Mouse (Mus musculus) liver, postnatal 0 days (tissue): Measurements from ENCODE around the gene Gm10681. TPM values are rescaled to one million over a fixed set of nuclear protein-coding genes. Genes with fewer than 3 reads are reported as not detected.
"Not testable (repeated sequence)": the region's sequence is repeated elsewhere in the genome, so short reads cannot be mapped to it uniquely, and the experiment has no call there.

Experiments used
- ATAC-seq: fragments of 200-750 bp; cut with Nextera tagmentation; 2 replicates; pipeline ENCODE4 v1.8.0; 2017; ENCODE audit warnings: mild to moderate bottlenecking, moderate library complexity
- DNase-seq: peaks from one replicate; pipeline ENCODE4 v3.0.0-alpha.2; 2016
- H3K27ac ChIP-seq: fragments of 300-500 bp; sonication (generic); 2 replicates; pipeline ENCODE4 v1.5.1; 2014; ENCODE audit warnings: antibody characterized with exemption, moderate library complexity, mild to moderate bottlenecking, low read depth
- H3K27me3 ChIP-seq: fragments of 300-500 bp; sonication (generic); 2 replicates; pipeline ENCODE4 v1.6.1; 2014; ENCODE audit warnings: low read length, control low read depth, mixed read lengths; ENCODE audit not compliant: insufficient read depth
- H3K36me3 ChIP-seq: fragments of 300-500 bp; sonication (generic); replicated peaks from 2 replicates; pipeline ENCODE4 v1.6.1; 2014; ENCODE audit warnings: mild to moderate bottlenecking, control low read depth, low read length, moderate library complexity, mixed read lengths; ENCODE audit not compliant: insufficient read depth
- H3K4me1 ChIP-seq: fragments of 300-500 bp; sonication (generic); 2 replicates; pipeline ENCODE4 v1.6.1; 2014; ENCODE audit warnings: antibody characterized with exemption, mild to moderate bottlenecking, control low read depth; ENCODE audit not compliant: insufficient read depth
- H3K4me2 ChIP-seq: fragments of 300-500 bp; sonication (generic); 2 replicates; pipeline ENCODE4 v1.6.1; 2014; ENCODE audit warnings: low read depth, mild to moderate bottlenecking, low read length, moderate library complexity, mixed read lengths
- H3K4me3 ChIP-seq: fragments of 300-500 bp; sonication (generic); 2 replicates; pipeline ENCODE4 v1.5.1; 2014; ENCODE audit warnings: low read depth, low read length
- H3K9ac ChIP-seq: fragments of 300-500 bp; sonication (generic); replicated peaks from 2 replicates; pipeline ENCODE4 v1.6.1; 2014; ENCODE audit warnings: mild to moderate bottlenecking, moderate library complexity
- H3K9me3 ChIP-seq: fragments of 300-500 bp; sonication (generic); 2 replicates; pipeline ENCODE4 v1.6.1; 2016; ENCODE audit warnings: mild to moderate bottlenecking, control low read depth, low read length, mixed read lengths
- WGBS: fragments of 180-500 bp; shearing (Covaris S2); extraction: QIAGEN DNeasy Blood & Tissue Kit; methylation state at CpG from one replicate; pipeline ENCODE4 v1.1.7; 2014; ENCODE audit not compliant: insufficient replicate concordance; 5-methylcytosine and 5-hydroxymethylcytosine counted together
- polyA plus RNA-seq: library from polyadenylated mRNA; unstranded; fragments of >200 nt; fragmentation: Nextera tagmentation; extraction: Ambion mirVana; gene quantifications from 2 replicates; pipeline ENCODE4 v1.2.1, GENCODE M21; 2015

Gene Gm10681
- polyA plus RNA-seq, 1 experiment from 2014 or later = 0.78 TPM

GRCm38 (mm10) chr3:98550832-98551231 is 37.8 kb downstream of the Gm10681 start:
- not testable (repeated sequence) for H3K4me2 ChIP-seq, H3K27ac ChIP-seq, H3K4me3 ChIP-seq, H3K9me3 ChIP-seq, H3K9ac ChIP-seq, H3K27me3 ChIP-seq, H3K36me3 ChIP-seq, DNase-seq, H3K4me1 ChIP-seq, ATAC-seq
- WGBS = no CpG with 5 or more reads among the region's 1 CpGs

- not testable (repeated sequence) for H3K4me1 ChIP-seq, H3K9me3 ChIP-seq, H3K4me3 ChIP-seq, H3K4me2 ChIP-seq, H3K27ac ChIP-seq, H3K27me3 ChIP-seq, DNase-seq, H3K36me3 ChIP-seq, H3K9ac ChIP-seq
- ATAC-seq = 0 out of 2 replicates have a peak, but pooled peaks have one; percentile 31
- no CpG with 5 or more reads among the region's 2 CpGs for WGBS
Observed at GRCm38 (mm10) chr3:98550215-98550614, 38.4 kb downstream of the Gm10681 start.

- H3K4me2 ChIP-seq, H3K9ac ChIP-seq, H3K36me3 ChIP-seq, H3K9me3 ChIP-seq, H3K4me1 ChIP-seq, DNase-seq, H3K27ac ChIP-seq, ATAC-seq, H3K4me3 ChIP-seq, H3K27me3 ChIP-seq: not testable (repeated sequence)
- WGBS = no CpG with 5 or more reads among the region's 1 CpGs
Observed at GRCm38 (mm10) chr3:98548495-98548894, 40.1 kb downstream of the Gm10681 start.

- ATAC-seq, H3K4me2 ChIP-seq, H3K4me3 ChIP-seq, H3K9me3 ChIP-seq, H3K36me3 ChIP-seq, H3K27me3 ChIP-seq, H3K27ac ChIP-seq, H3K4me1 ChIP-seq, DNase-seq, H3K9ac ChIP-seq: not testable (repeated sequence)
Observed at GRCm38 (mm10) chr3:98547641-98548040, 41.0 kb downstream of the Gm10681 start.

- H3K9me3 ChIP-seq, H3K27me3 ChIP-seq, H3K27ac ChIP-seq, H3K4me2 ChIP-seq, H3K9ac ChIP-seq, DNase-seq, H3K4me1 ChIP-seq, H3K4me3 ChIP-seq, H3K36me3 ChIP-seq: not testable (repeated sequence)
- ATAC-seq = peak; percentile 87
Observed at GRCm38 (mm10) chr3:98524978-98525377, 63.6 kb downstream of the Gm10681 start.

- H3K9me3 ChIP-seq, H3K36me3 ChIP-seq, H3K4me2 ChIP-seq, H3K27me3 ChIP-seq, DNase-seq, H3K4me1 ChIP-seq, H3K4me3 ChIP-seq, H3K9ac ChIP-seq, H3K27ac ChIP-seq: not testable (repeated sequence)
- no CpG with 5 or more reads among the region's 1 CpGs for WGBS
- peak; percentile 83 for ATAC-seq
Observed at GRCm38 (mm10) chr3:98524552-98524951, 64.1 kb downstream of the Gm10681 start.

- WGBS = no CpG with 5 or more reads among the region's 2 CpGs
- H3K36me3 ChIP-seq, H3K27ac ChIP-seq, H3K27me3 ChIP-seq, H3K9me3 ChIP-seq, H3K4me3 ChIP-seq, DNase-seq, H3K4me2 ChIP-seq, H3K4me1 ChIP-seq, ATAC-seq, H3K9ac ChIP-seq: not testable (repeated sequence)
Observed at GRCm38 (mm10) chr3:98522779-98523178, 65.8 kb downstream of the Gm10681 start.

GRCm38 (mm10) chr3:98510414-98510813 is 78.2 kb downstream of the Gm10681 start, which contains the start of gene Hsd3b4:
Gene Hsd3b4 (minus strand): TSS chr3:98510514.
- H3K9me3 ChIP-seq, H3K9ac ChIP-seq, H3K27ac ChIP-seq, H3K4me3 ChIP-seq, H3K4me2 ChIP-seq, ATAC-seq, H3K36me3 ChIP-seq, DNase-seq, H3K4me1 ChIP-seq, H3K27me3 ChIP-seq: not testable (repeated sequence)
- WGBS = no CpG with 5 or more reads among the region's 1 CpGs

GRCm38 (mm10) chr3:98507229-98507628 is 81.4 kb downstream of the Gm10681 start:
- not testable (repeated sequence) for H3K4me3 ChIP-seq, H3K4me2 ChIP-seq, DNase-seq, H3K36me3 ChIP-seq, H3K27ac ChIP-seq, H3K4me1 ChIP-seq, H3K27me3 ChIP-seq, H3K9me3 ChIP-seq, H3K9ac ChIP-seq
- peak; percentile 82 for ATAC-seq
- WGBS = no CpG with 5 or more reads among the region's 5 CpGs
